Mouse (Mus musculus) cerebellum, adult 18-20 months (tissue): Measurements from ENCODE around the gene Med16.
A peak's percentile ranks its signal among the peaks of the same experiment; 100 is the strongest.
"Not testable (repeated sequence)": the region's sequence is repeated elsewhere in the genome, so short reads cannot be mapped to it uniquely, and the experiment has no call there.

Experiments used
- DNase-seq, 2 experiments: peaks; one replicate each; pipeline ENCODE4 v3.0.0; 2021

Med16 gene

DNA sequence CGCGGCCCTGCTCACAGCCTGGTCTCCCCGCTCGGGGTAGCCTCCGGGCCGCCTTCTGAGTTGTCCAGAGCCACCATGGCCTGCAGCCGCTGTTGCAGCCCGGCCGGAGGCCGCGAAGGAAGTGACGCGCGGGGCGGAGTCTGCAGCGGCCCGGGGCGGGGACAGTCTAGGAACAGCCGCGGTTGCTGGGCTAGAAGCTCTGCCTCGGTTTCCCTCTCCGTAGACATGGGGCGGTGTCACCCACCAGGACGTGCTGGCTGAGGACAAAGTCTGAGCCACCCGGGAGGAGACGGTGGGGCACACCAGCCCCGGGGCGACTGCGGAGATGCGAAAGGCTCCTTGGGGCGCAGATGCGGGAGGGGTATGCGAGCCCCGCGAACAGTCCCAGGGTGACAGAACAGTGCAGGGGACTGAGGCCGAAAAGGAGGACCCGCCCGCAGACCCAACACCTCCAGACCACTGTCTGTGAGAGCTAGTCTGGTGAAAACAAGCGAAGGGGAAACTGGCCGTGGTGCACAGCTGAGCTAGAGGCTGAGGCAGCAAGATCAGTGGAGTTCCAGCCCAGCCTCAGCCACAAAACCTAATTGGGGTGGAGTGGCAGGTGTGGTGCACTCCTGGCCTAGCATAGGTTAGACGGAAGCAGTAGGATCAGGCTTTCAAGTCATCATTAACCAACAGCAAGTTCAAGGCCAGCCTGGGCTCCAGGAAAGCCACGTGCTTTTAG lies 8.2 kb upstream of the Med16 start, which contains the start of gene Kiss1r:
Gene Kiss1r (plus strand): TSS at position 164 of the 724 bp plus-strand sequence.
- DNase-seq: peak; percentile 90 to 93

DNA sequence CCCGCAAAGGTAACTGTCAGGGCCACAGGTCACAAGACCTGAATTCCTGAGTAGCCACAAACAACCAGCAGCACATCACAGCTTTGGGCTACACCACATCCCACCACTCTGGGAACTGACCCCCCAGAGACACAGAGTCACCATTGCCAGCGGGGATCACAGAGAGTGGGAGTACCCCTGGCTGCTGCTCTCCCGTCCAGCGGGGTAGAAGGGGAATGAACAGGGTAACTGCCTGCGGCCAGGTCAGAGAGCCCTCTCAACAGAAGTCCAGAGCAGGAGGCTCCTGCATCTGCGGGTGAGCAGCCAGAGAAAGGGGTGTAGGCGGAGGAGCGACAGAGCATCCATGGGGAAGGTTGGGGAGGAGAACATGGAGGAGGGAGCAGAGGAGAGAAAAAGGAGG lies 7.4 kb upstream of the Med16 start:
- peak in 1 of 2 experiments; percentile 40 for DNase-seq

DNA sequence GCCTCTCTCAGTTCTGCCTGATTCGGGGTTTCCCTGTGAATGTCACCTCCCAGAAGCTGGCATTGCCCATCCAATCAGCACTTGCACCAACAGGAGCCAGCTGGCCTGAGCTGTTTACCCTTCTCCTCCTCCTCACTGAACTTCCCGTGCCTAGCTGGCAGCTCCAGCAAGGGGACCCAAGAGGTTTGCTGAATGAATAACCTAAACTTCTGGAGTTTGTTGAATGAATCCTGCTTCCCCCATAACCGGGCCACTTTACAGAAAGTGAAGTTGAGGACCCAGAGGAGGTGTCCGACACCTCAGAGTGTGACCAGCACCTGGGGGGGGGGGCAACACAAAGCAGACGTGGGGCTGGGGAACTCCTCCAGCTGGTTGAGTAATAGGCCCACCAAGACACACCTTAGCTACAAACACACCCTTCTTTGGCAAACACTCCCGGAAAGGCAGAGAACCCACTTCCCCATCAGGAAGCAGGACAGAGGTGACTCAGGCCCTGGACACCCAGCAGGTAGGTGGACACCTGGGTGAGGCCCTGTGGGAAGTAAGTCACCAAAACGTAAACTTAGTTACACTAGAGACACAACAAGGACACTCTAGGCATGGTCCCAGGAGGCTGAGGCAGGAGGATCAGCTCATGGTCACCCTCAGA lies 6.3 kb upstream of the Med16 start:
- DNase-seq: no peak

- no peak for DNase-seq
Measured at GRCm38 (mm10) chr10:79914131-79914947, 5.6 kb upstream of the Med16 start.

DNA sequence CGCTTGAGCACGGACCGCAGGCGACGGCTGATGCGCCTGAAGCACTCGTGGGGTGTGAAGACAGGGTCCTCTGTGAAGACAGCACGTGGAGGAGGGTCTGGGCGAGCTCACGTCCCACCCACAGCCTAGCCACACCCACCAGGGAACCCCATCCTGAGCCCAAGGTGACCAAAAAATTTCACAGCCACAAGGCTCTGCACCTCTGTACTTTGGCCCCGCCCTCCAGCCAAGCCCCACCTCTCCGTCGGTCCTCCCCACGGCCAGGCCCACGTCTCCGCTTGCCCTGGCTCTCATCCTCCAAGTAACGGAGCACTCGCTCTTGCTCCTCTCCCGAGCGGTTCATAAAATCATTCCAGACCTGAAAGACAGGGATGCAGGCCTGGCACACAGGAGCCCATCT lies 3.7 kb upstream of the Med16 start:
- DNase-seq: no peak

- DNase-seq: no peak
Measured at GRCm38 (mm10) chr10:79910556-79910955, 1.8 kb upstream of the Med16 start, which contains the start of gene Gm26602. TSS of gene Gm26602 (plus strand) at chr10:79910856.

DNA sequence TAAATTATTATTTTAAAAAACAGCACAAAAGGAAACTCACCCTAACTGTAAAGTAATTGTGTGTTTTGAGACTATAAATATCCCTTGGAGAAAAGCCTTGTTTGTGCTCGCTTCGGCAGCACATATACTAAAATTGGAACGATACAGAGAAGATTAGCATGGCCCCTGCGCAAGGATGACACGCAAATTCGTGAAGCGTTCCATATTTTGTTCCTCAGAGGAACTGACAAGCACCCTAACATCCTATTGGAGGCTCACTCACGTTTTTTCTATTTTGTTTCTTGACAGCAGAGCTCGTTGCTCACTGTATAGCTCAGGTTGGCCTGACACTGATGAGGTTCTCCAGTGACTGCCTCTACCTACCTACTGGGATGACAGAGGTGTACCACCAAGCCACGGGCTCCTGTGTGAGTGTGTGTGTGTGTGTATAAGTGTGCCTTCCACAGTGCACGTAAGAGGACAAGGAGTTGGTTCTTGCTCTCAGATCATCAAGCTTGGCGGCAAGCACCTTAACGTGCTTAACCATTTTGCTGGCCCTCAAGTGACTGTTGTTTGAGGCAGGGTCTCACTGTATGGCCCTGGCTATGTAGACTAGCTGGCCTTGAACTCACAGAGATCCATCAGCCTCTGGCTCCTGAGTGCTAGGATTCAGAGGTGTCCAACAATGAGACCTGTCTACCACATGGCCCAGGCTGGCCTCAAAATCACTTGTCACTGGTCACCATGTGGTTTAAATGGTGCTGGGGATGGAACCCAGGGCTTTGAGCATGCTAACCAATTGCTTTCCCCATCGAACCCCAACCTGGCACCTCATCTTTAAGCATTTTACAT lies 584 bp upstream of the Med16 start:
- DNase-seq: peak; percentile 48 to 58

DNA sequence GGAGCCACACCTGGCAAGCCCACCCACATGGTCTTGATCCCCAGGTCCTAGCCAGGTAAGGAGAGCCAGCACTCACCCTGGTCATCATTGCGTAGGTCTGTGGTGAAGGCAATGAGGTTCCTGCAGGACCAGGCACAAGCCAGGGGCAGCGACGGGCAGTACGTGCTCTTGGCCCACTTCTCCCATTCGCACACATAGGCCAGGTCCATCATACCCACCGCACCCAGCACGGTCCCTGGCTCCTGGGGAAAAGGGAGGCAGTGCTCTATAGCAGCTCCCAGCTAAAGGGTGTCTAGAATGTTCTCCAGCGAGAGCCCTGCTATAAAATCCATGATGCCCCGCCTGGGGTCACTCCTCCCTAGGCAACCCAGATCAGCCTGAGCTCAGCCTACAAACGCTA lies 1.3 kb downstream of the Med16 start:
- no peak for DNase-seq

DNA sequence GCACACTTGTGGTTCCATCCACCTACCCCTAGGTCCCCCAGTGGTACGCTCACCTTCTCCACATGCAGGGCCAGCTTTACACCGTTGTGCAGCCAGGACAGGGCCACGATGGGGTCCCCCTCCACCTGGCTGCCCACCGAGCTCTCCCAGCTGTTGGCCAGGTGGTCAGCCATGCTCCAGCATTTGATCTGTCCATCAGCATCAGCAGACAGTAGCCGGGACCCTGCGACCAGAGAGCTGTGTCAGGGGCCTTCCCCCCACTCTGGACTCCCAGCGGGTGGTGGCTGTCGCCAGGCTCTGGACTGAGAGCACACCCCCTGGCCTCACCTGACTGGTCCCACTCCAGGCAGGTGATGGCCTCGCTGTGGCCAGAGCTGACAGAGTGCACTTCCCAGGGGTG lies 2.0 kb downstream of the Med16 start:
- DNase-seq: no peak

DNA sequence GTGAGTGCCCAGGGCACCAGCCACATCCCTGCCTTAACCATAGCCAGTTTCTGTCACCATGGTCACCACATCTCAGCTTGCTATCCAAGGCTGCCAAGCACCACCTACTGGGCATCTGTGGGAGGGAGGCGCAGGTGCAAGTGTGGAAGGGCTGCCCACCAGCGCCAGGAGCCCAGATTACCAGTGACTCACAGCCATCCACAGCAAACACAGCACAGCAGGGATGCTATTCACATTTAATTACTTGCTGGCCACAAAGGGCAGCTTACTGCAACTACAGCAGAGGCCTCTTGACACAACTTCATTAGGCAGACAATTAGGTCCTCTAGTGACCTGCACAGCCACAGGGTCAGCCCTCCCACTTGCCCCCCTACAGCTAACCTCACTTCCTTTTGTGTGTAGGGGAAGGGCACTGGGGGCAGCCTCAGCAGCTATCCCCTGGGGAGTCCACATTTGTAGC lies 7.7 kb downstream of the Med16 start:
- no peak for DNase-seq

DNA sequence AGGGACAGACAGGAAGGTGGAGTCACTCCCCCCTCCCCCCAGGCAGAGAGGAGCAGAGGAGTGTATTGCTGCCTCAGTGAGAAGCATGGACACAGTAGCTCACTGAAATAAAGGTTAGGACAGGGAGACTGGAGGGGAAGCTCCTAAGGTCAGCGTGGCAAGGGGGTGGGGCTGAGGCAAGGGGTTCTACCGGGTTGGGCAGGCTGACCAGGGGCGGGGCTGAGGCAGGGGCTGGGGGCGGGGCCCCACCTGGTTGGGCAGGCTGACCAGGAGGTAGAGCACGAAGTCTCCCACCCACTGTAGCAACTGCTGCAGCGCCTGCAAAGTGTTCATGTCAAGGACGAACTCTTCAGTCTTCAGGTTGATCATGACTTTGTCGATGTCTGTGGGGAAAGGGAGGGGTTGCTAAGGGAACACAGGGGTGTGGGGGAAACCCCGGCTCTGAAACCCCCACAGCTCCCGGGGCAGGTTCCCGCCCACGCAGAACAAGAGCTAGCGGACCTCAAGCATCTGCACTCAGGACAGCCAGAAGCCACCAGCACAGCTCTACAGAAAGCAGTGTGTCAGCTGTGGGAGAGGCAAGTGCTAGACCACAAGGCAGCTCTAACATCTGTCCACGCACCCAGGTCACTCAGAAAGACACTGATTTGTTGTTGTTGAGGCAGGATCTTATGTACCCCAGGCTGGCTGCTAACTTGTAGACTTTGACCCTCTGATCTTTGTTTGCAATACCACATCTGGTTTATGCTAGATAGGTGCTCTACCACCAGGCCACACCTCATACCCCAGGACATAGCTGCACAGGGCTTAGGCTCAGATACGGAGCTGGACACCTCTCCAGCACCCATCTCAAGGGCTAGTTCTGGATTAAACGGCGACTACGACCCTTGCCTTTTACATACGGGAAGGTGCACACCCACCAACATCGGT lies 11.1 kb downstream of the Med16 start:
- DNase-seq: no peak

GRCm38 (mm10) chr10:79896814-79897213 lies 11.9 kb downstream of the Med16 start:
- no peak for DNase-seq

DNA sequence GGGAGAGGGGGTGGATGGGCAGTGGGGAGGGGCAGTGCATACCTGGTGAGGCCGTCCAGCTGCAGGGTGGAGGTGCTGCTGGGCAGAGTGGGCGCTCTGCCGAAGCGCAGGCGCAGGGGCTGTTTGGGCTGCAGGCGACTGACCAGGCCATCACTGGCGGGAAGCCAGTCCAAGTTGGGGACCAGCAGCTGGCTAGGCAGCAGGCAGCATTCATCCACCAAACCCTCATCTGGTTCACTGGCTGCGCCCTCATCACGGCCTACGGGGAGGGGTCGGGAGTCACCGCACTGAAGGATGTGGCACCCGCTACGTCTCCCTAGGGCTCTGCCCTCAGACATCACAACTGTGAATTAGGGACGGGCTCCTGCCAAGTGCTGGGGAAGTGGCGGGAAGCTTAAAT lies 12.4 kb downstream of the Med16 start:
- DNase-seq: no peak

- peak; percentile 83 to 85 for DNase-seq
Measured at GRCm38 (mm10) chr10:79892451-79893118, 16.1 kb downstream of the Med16 start.

GRCm38 (mm10) chr10:79890670-79891069 lies 18.1 kb downstream of the Med16 start, which contains the start of gene Cfd:
TSS of gene Cfd (plus strand) at chr10:79890853.
- no peak for DNase-seq

DNA sequence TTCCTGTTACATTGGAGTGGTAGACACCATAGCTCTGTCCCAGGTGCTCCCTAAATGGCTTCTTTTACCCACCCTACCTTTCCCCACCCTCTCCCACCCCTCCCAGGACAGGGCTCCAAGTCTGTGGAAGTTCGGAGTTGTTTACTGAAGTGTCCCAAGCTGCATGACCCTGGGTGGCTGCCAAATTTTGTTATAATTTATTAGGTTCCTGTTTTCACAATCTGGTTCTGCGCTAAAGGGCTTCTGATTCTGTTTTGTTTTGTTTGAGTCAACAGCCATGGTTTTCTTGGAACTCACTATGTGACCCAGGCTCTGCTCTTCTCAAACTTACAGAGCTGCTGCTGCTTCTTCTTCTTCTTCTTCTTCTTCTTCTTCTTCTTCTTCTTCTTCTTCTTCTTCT lies 19.3 kb downstream of the Med16 start:
- no peak for DNase-seq

- DNase-seq: no peak
Measured at GRCm38 (mm10) chr10:79886611-79887010, 22.1 kb downstream of the Med16 start.

DNA sequence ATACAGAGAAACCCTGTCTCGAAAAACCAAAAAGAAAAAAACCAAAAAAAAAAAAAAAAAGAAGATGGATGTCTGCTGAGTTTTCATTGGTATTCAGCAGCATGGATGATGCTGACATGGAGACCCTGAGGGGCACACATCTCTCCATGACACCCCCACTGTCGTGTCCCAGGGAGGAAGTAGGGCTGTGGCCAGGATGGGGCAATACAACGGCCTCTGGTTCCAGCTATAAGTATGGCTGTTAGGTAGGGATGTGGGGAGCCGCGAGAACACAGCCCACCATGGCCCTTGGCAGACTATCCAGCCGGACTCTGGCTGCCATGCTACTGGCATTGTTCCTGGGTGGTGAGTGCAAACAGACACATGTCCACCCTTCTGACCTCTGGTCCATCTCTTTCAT lies 22.7 kb downstream of the Med16 start, which contains the start of gene Elane:
Gene Elane (plus strand): TSS at position 194 of the 400 bp plus-strand sequence.
- no peak for DNase-seq

DNA sequence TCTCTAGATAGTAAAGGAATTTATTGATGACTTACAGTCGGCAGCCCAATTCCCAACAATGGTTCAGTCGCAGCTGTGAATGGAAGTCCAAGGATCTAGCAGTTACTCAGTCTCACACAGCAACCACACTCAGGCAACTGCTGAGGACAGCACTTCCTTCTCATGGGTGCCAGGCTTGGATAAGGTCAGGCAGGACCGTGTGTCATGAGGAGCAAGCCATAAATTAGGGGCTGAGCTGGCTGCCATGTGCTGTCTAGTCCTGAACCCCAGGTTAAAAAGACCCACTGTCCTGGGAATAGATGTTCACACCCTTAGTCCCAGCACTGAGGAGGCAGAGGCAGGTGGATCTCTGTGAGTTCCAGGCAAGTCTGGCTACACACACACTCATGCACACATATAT lies 23.8 kb downstream of the Med16 start:
- DNase-seq: not testable (repeated sequence)

DNA sequence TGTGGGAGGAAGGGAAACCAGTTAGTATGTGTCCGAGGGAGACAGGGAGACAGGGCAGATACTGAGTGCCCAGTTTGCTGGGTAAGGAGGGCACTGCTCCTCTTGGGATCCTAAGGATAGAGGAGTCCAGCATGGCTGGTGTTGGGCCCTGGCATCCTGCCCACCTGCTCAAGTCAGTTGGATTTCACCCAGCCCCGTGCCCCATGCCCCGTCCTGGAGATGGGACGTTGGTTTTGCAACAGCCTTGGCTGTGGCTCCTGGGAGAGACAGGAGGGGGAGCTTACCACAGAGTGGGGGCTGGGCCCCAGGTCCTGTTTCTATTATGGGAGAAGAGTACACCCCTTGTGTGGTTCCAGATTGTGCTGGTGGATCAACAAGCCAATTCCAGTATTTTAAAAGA lies 24.3 kb downstream of the Med16 start:
- peak in 1 of 2 experiments; percentile 45 for DNase-seq
